Mouse (Mus musculus) kidney, adult 2 months (tissue): ENCODE data around the gene Ube2o. TPM values are rescaled to one million over a fixed set of nuclear protein-coding genes. Genes with fewer than 3 reads are reported as not detected.
A peak's percentile ranks its signal among the peaks of the same experiment; 100 is the strongest.

Experiments used
- DNase-seq: peaks from one replicate; pipeline ENCODE4 v3.0.0; 2021
- H3K27ac ChIP-seq: fragments of 200-500 bp; 2 replicates; pipeline ENCODE4 v1.5.1; 2012; ENCODE audit warnings: low read depth, low read length, control low read depth, inconsistent platforms; ENCODE audit not compliant: insufficient read depth
- H3K27me3 ChIP-seq: fragments of 200-500 bp; replicated peaks from 2 replicates; pipeline ENCODE4 v1.6.1; 2012; ENCODE audit warnings: mild to moderate bottlenecking, moderate library complexity, low read length, inconsistent platforms; ENCODE audit not compliant: control insufficient read depth, insufficient read depth
- H3K36me3 ChIP-seq: fragments of 200-500 bp; 2 replicates; pipeline ENCODE4 v1.6.1; 2012; ENCODE audit warnings: mild to moderate bottlenecking, moderate library complexity, low read length, inconsistent platforms; ENCODE audit not compliant: control insufficient read depth, insufficient read depth
- H3K4me1 ChIP-seq: fragments of 200-500 bp; 2 replicates; pipeline ENCODE4 v1.6.1; 2011; ENCODE audit warnings: low read length; ENCODE audit not compliant: control insufficient read depth, insufficient read depth
- H3K4me3 ChIP-seq: fragments of 200-500 bp; 2 replicates; pipeline ENCODE4 v1.5.1; 2011; ENCODE audit warnings: mild to moderate bottlenecking, low read depth, low read length, control low read depth; ENCODE audit not compliant: insufficient read depth
- CTCF ChIP-seq: fragments of 200-500 bp; conservative IDR thresholded peaks from 2 replicates; pipeline ENCODE4 v1.5.1; 2011; ENCODE audit warnings: low read depth, mild to moderate bottlenecking, control low read depth, low read length, moderate library complexity, mixed read lengths; ENCODE audit not compliant: insufficient read depth, insufficient read length
- POLR2A ChIP-seq: fragments of 200-500 bp; IDR thresholded peaks from one replicate; pipeline ENCODE4 v1.6.1; 2011; ENCODE audit warnings: low read depth, low read length, control low read depth
- WGBS: fragments of 180-500 bp; shearing (Covaris S2); methylation state at CpG from one replicate; pipeline ENCODE4 v1.1.7; 2018; 5-methylcytosine and 5-hydroxymethylcytosine counted together
- polyA plus RNA-seq: library from polyadenylated mRNA; depleted of rRNA; stranded (reverse); fragments of >200 nt; gene quantifications from 2 replicates; pipeline ENCODE4 v1.2.3, GENCODE M21; 2012

Gene Ube2o
- polyA plus RNA-seq, 1 experiment, result 10.3 TPM

DNA sequence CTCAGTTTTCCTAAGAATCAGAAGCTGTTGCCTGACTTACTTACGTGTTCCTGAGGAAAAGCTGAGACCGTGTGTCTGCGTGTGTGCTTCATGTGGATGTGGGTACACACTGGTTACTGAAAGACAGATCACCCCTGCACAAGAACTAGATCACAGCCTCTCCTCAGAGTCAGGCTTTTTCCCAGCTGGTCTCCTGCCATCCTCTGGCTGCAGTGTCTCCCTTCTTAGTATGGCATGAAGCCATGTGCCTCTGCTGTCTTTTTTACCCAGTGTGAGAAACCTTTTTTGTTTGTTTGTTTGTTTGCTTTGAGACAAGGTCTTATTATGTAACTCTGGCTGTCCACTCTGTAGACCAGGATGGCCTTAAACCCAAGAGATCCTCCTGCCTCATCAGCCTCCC lies 2.0 kb downstream of the Ube2o start:
- no peaks in the 10 kb centered on the region for H3K36me3 ChIP-seq
- no peak for DNase-seq
- H3K27ac ChIP-seq, result no peak overlapping the region
- no peak overlapping the region for H3K4me3 ChIP-seq
- H3K27me3 ChIP-seq, result no peaks in the 10 kb centered on the region
- TF ChIP-seq POLR2A, result no peak
- no peak for TF ChIP-seq CTCF
- H3K4me1 ChIP-seq, result peaks cover 5% of the 10 kb centered on the region; the same call in 1 of the 2 replicates
- 96% methylated on average over 3 of the region's 3 CpGs for WGBS

DNA sequence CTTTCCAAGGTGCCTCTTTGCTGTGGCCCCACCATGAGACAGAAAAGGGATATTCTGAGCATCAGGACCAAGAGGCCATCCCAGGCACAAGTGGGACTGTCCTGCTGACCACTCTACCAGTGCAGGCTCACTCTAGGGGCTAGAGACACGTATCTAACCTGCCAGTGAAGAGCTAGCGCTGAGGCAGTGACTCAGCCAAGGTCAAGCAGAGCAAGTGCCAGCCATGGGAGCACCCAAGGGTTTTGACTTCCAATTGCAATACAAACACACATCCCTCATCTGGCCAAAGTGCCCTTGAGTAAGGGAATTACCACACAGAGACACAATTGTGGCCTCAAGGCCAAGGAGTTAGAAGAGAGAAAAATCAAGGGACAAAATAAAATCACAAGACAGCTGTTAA lies 5.9 kb downstream of the Ube2o start:
- H3K4me1 ChIP-seq, result peaks cover 8% of the 10 kb centered on the region; the same call in 1 of the 2 replicates
- WGBS, result 82% methylated on average over 2 of the region's 2 CpGs
- no peak overlapping the region for H3K27ac ChIP-seq
- peak; percentile 9 for DNase-seq
- H3K36me3 ChIP-seq, result no peaks in the 10 kb centered on the region
- no peaks in the 10 kb centered on the region for H3K27me3 ChIP-seq
- no peak overlapping the region for H3K4me3 ChIP-seq
- TF ChIP-seq CTCF (no peak), POLR2A (no peak)

DNA sequence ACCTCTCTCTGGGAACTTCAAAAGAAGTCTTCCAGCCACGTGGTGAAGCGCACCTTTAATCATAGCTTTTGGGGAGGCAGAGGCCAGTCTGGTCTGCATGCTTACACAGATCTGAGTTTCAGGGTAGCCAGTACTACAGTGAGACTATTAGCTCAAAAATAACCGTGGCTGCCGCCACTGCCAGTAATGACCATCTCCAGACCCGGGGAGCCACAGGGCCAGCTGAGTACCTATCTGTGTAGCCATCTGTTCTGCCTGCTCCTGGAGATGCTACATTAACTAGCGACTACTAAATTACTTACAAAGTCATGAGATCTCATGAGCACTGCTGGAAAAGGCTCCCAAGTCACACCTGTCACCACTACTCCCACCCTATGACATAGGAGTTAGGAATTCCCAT lies 6.3 kb downstream of the Ube2o start:
- TF ChIP-seq POLR2A, result no peak
- TF ChIP-seq CTCF, result no peak
- Histone ChIP-seq H3K27ac (no peak overlapping the region), H3K4me1 (peaks cover 5% of the 10 kb centered on the region; the same call in 1 of the 2 replicates), H3K4me3 (no peak overlapping the region), H3K36me3 (no peaks in the 10 kb centered on the region), H3K27me3 (no peaks in the 10 kb centered on the region)
- no peak for DNase-seq
- 82% methylated on average over 6 of the region's 6 CpGs for WGBS

DNA sequence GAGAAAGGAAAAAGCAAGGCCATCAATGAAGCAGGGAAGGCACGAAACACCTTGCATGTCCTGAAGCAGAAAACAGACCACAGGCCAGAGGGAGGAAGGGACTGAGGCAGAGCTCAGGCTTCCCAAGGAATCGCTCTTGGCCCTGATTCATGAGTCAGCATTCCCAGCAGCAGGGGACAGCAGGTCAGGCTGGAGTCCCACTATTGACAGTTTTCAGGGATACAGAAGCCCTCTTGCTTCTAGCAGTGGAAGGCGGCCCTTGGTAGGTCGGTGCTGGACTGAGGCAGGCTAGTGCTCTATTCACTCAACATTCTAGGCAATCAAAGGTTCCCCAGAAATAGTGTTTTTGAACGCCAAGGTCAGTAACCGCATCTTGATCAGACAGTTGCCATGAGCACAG lies 6.8 kb downstream of the Ube2o start:
- H3K4me3 ChIP-seq, result no peak overlapping the region
- no peak overlapping the region for H3K27ac ChIP-seq
- WGBS, result 69% methylated on average over 6 of the region's 6 CpGs
- peaks cover 5% of the 10 kb centered on the region; the same call in 1 of the 2 replicates for H3K4me1 ChIP-seq
- no peaks in the 10 kb centered on the region for H3K36me3 ChIP-seq
- no peaks in the 10 kb centered on the region for H3K27me3 ChIP-seq
- DNase-seq, result peak; percentile 7
- TF ChIP-seq CTCF (no peak), POLR2A (no peak)

DNA sequence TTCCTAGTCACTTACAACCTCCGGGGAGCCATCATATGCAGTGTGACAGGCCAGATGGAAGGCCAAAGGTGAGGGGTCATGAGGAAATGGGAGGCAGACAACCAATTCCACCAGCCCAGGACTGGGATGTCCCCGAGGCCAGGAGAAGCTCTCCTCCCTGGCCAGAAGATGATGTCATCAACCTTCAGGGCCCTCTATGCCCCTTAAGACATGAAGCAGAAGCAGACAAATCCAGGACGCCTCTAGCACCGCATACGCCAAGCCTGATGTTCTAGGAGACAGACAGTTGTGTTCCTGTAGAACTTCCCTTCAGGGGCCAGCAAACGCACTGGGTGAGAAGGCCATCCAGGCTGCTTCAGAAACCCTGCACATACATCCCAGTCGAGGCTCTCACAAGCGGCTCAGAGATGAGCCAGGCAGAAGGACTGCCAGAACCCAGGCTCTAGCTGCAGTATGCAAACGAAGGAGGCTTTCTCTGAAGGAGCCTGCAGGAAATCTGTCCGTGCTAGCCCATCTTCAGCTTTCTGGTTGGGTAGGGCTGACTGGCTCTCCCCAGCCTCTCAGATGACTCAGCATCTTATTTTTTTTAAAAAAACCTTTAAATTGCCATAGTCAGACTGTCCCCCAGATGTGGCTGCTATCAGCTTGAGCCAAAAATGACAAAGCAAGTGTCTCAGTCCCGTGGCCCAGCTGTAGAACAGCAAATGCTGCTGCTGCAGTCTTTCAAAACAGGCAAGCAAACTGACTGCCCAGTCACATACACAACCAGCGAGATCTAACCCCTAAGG lies 8.3 kb downstream of the Ube2o start:
- Histone ChIP-seq H3K36me3 (no peaks in the 10 kb centered on the region), H3K4me3 (no peak overlapping the region), H3K4me1 (peaks cover 5% of the 10 kb centered on the region; the same call in 1 of the 2 replicates), H3K27ac (no peak overlapping the region), H3K27me3 (no peaks in the 10 kb centered on the region)
- TF ChIP-seq CTCF (no peak), POLR2A (no peak)
- WGBS, result 67% methylated on average over 12 of the region's 12 CpGs
- DNase-seq, result no peak

DNA sequence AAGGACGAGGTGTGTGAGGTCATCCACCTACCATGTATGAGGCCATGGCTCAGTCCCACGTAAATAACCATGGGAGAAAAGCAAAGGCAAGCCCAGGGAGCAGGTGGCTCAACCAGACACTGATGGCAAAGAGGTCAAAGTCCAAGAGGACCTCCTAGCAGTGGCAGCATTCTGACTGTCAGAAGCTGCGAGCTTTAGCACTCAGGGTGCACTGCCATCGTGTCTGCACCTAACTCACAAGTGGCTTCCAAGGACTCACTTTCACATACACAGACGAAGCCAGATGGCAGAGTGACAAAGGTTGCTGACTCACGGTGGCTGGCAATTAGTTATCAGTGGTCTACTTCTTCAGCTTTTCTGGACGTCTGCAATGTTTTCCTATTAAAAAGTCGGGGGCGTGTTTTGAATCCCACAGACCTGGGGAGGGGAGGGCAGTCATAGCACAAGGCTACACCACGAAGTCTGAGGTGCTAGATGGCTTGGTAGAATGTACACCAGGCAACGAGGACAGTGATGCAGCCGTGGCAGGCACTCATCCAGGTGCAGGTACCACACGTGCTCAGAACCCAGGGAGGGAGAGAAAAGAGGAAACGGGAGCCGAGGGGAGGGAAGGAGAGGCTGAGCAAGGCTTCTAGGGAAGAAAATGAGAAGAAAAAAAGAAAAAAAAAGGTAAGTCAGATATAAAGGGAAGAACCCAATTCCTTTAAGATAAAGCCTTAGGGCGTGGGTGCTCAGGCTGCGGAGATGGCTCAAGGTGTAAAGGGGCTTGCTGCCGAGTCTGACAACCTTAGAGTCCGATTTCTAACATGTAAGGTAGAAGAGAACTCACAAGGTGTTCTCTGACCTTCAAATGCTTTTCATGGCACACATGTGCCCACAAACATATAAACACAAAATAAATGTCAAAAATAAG lies 9.2 kb downstream of the Ube2o start:
- 79% methylated on average over 19 of the region's 19 CpGs for WGBS
- no peak for TF ChIP-seq CTCF
- no peak for TF ChIP-seq POLR2A
- no peaks in the 10 kb centered on the region for H3K27me3 ChIP-seq
- H3K27ac ChIP-seq, result no peak overlapping the region
- no peak overlapping the region for H3K4me3 ChIP-seq
- H3K4me1 ChIP-seq, result peaks cover 5% of the 10 kb centered on the region; the same call in 1 of the 2 replicates
- no peak for DNase-seq
- no peaks in the 10 kb centered on the region for H3K36me3 ChIP-seq

DNA sequence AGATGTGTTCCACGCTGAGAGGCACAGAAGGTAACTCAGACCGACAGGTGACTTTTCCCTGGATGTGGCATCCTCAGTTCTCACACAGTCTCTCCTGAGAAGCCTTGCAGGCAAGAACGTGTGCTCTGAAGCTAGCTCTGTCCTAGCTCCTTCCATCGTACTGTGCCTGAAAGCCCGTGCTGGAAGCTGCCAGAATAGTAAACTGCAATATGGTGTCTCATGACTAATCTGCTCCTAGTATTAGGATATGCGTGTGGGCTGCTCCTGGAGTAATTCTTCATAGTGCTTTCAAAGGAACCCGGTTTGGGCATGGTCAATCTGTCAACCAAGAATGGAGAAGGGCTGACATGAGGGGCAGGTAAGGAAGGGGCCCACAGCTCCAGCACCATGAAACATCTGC lies 10.4 kb downstream of the Ube2o start:
- H3K4me3 ChIP-seq, result no peak overlapping the region
- peaks cover 5% of the 10 kb centered on the region; the same call in 1 of the 2 replicates for H3K4me1 ChIP-seq
- H3K27me3 ChIP-seq, result no peaks in the 10 kb centered on the region
- TF ChIP-seq CTCF (no peak), POLR2A (no peak)
- no peaks in the 10 kb centered on the region for H3K36me3 ChIP-seq
- no peak for DNase-seq
- H3K27ac ChIP-seq, result no peak overlapping the region
- WGBS, result 85% methylated on average over 7 of the region's 7 CpGs
